Mouse (Mus musculus): ENCODE measurements around the gene Tk1. TPM values are rescaled to one million over a fixed set of nuclear protein-coding genes. Genes with fewer than 3 reads are reported as not detected.
"Not testable (repeated sequence)": the region's sequence is repeated elsewhere in the genome, so short reads cannot be mapped to it uniquely, and the experiment has no call there.

Gene Tk1
- polyA plus RNA-seq, 1 experiment = 52.8 TPM

GRCm38 (mm10) chr11:117819095-117819494 lies 6.8 kb downstream of the Tk1 start:
- Histone ChIP-seq H3ac (ENCODE audit: control insufficient read depth, insufficient read length) (no peak overlapping the region), H3K79me2 (ENCODE audit: control insufficient read depth, insufficient read depth) (peaks cover 51% of the 10 kb centered on the region), H3K4me3 (no peak overlapping the region), H3K36me3 (ENCODE audit: control insufficient read depth, insufficient read depth) (peaks cover 26% of the 10 kb centered on the region), H3K27me3 (ENCODE audit: control insufficient read depth, insufficient read depth, insufficient read length) (no peaks in the 10 kb centered on the region), H3K4me2 (ENCODE audit: low read depth) (no peak overlapping the region)
- TF ChIP-seq MAX (IDR thresholded peaks at IDR 0.05; ENCODE audit: low read depth) = no peak
- TF ChIP-seq USF1 (IDR thresholded peaks at IDR 0.05; ENCODE audit: low read depth) = peak; percentile 21
- TF ChIP-seq POLR2AphosphoS2 (IDR thresholded peaks at IDR 0.05; ENCODE audit: insufficient read length, low read depth) = no peak
- TF ChIP-seq E2F4 (IDR thresholded peaks at IDR 0.05; ENCODE audit: insufficient read depth) = no peak
- no peak for TF ChIP-seq MYOD1 (IDR thresholded peaks at IDR 0.05; ENCODE audit: control insufficient read depth in 1 of 3, insufficient read length in 2 of 3, low read depth in 2 of 3)
- no peak for TF ChIP-seq REST (IDR thresholded peaks at IDR 0.05; ENCODE audit: insufficient read depth, insufficient read length)

GRCm38 (mm10) chr11:117816389-117816996 lies 9.4 kb downstream of the Tk1 start:
- H3ac ChIP-seq (ENCODE audit: control insufficient read depth, insufficient read length) = no peak overlapping the region
- no peak overlapping the region for H3K4me3 ChIP-seq
- H3K27me3 ChIP-seq (ENCODE audit: control insufficient read depth, insufficient read depth, insufficient read length) = no peaks in the 10 kb centered on the region
- peaks cover 63% of the 10 kb centered on the region for H3K79me2 ChIP-seq (ENCODE audit: control insufficient read depth, insufficient read depth)
- TF ChIP-seq SRF (IDR thresholded peaks at IDR 0.05; ENCODE audit: control insufficient read depth, insufficient read length, low read depth) (no peak), USF1 (IDR thresholded peaks at IDR 0.05; ENCODE audit: low read depth) (no peak), E2F4 (IDR thresholded peaks at IDR 0.05; ENCODE audit: insufficient read depth) (no peak), MYOG (IDR thresholded peaks at IDR 0.05; ENCODE audit: control insufficient read depth in 1 of 3, insufficient read depth in 1 of 3, insufficient read length in 2 of 3, low read depth in 2 of 3) (no peak), TCF3 (IDR thresholded peaks at IDR 0.05; ENCODE audit: insufficient read length, low read depth) (no peak), TCF12 (IDR thresholded peaks at IDR 0.05; ENCODE audit: insufficient read depth, poor library complexity, severe bottlenecking) (no peak), CEBPB (IDR thresholded peaks at IDR 0.05; ENCODE audit: insufficient read depth, poor library complexity, severe bottlenecking) (no peak), MAX (IDR thresholded peaks at IDR 0.05; ENCODE audit: low read depth) (no peak), POLR2AphosphoS2 (IDR thresholded peaks at IDR 0.05; ENCODE audit: insufficient read length, low read depth) (no peak), MYOD1 (IDR thresholded peaks at IDR 0.05; ENCODE audit: control insufficient read depth in 1 of 3, insufficient read length in 2 of 3, low read depth in 2 of 3) (no peak), POLR2A (IDR thresholded peaks at IDR 0.05; ENCODE audit: insufficient read length, low read depth) (no peak), REST (IDR thresholded peaks at IDR 0.05; ENCODE audit: insufficient read depth, insufficient read length) (no peak)
- H3K4me2 ChIP-seq (ENCODE audit: low read depth) = no peak overlapping the region
- H3K36me3 ChIP-seq (ENCODE audit: control insufficient read depth, insufficient read depth) = peaks cover 28% of the 10 kb centered on the region

GRCm38 (mm10) chr11:117815850-117816249 lies 10.0 kb downstream of the Tk1 start:
- not testable (repeated sequence) for H3K4me3 ChIP-seq; H3K27me3 ChIP-seq (ENCODE audit: control insufficient read depth, insufficient read depth, insufficient read length); H3ac ChIP-seq (ENCODE audit: control insufficient read depth, insufficient read length); H3K4me2 ChIP-seq (ENCODE audit: low read depth)
- Histone ChIP-seq H3K79me2 (ENCODE audit: control insufficient read depth, insufficient read depth) (peaks cover 62% of the 10 kb centered on the region), H3K36me3 (ENCODE audit: control insufficient read depth, insufficient read depth) (peaks cover 28% of the 10 kb centered on the region)

GRCm38 (mm10) chr11:117814704-117815366 lies 11.1 kb downstream of the Tk1 start:
- Histone ChIP-seq H3K4me3 (no peak overlapping the region), H3K4me2 (ENCODE audit: low read depth) (no peak overlapping the region), H3K79me2 (ENCODE audit: control insufficient read depth, insufficient read depth) (peaks cover 54% of the 10 kb centered on the region), H3K36me3 (ENCODE audit: control insufficient read depth, insufficient read depth) (peaks cover 26% of the 10 kb centered on the region), H3K27me3 (ENCODE audit: control insufficient read depth, insufficient read depth, insufficient read length) (no peaks in the 10 kb centered on the region), H3ac (ENCODE audit: control insufficient read depth, insufficient read length) (no peak overlapping the region)
- TF ChIP-seq E2F4 (IDR thresholded peaks at IDR 0.05; ENCODE audit: insufficient read depth) (no peak), SRF (IDR thresholded peaks at IDR 0.05; ENCODE audit: control insufficient read depth, insufficient read length, low read depth) (no peak), POLR2AphosphoS2 (IDR thresholded peaks at IDR 0.05; ENCODE audit: insufficient read length, low read depth) (no peak)

- peaks cover 45% of the 10 kb centered on the region for H3K79me2 ChIP-seq (ENCODE audit: control insufficient read depth, insufficient read depth)
- no peak for TF ChIP-seq REST (IDR thresholded peaks at IDR 0.05; ENCODE audit: insufficient read depth, insufficient read length)
- no peak for TF ChIP-seq SRF (IDR thresholded peaks at IDR 0.05; ENCODE audit: control insufficient read depth, insufficient read length, low read depth)
- TF ChIP-seq TCF3 (IDR thresholded peaks at IDR 0.05; ENCODE audit: insufficient read length, low read depth) = no peak
- no peak for TF ChIP-seq CEBPB (IDR thresholded peaks at IDR 0.05; ENCODE audit: insufficient read depth, poor library complexity, severe bottlenecking)
- no peak overlapping the region for H3K4me3 ChIP-seq
These were observed 12.0 kb downstream of the Tk1 start for GRCm38 (mm10) chr11:117813867-117814266.

More at GRCm38 (mm10) chr11:117813867-117814266, 12.0 kb downstream of the Tk1 start:
- Histone ChIP-seq H3ac (ENCODE audit: control insufficient read depth, insufficient read length) (no peak overlapping the region), H3K4me2 (ENCODE audit: low read depth) (no peak overlapping the region), H3K27me3 (ENCODE audit: control insufficient read depth, insufficient read depth, insufficient read length) (no peaks in the 10 kb centered on the region), H3K36me3 (ENCODE audit: control insufficient read depth, insufficient read depth) (peaks cover 20% of the 10 kb centered on the region)
